7 mouse cellular contexts compared by ENCODE assay signal in genomic region chr16:17489469-17490111, GRCm38 (mm10). TPM values are rescaled to one million over a fixed set of nuclear protein-coding genes. Genes with fewer than 3 reads are reported as not detected.
DNase-seq lines count a peak whose midpoint lies in the region; ATAC-seq and TF ChIP-seq lines count a peak whose summit lies in the region.

Gene Aifm3 (plus strand): TSS chr16:17489611.

- no peaks in the 10 kb centered on the region for H3K9me3 ChIP-seq in ES-E14 (ENCODE audit: control insufficient read depth, insufficient read depth, low read depth, low read length)
- H3K9me3 ChIP-seq in midbrain, embryonic 14.5 days (ENCODE audit: control insufficient read depth, low read length): no peaks in the 10 kb centered on the region

- H3K4me3 ChIP-seq in ES-E14 (ENCODE audit: insufficient read depth in 1 of 2, low read depth in 1 of 2, low read length in 2 of 2, poor library complexity in 1 of 2, severe bottlenecking in 1 of 2): peak within 1 kb of the TSS; percentile 78 to 96
- H3K4me3 ChIP-seq in midbrain, embryonic 14.5 days (replicated peaks; ENCODE audit: low read depth, low read length): peak within 1 kb of the TSS; percentile 40

- WGBS in midbrain, embryonic 14.5 days: under 1% methylated on average over 47 of the region's 47 CpGs

- H3K36me3 ChIP-seq in ES-E14 (ENCODE audit: control insufficient read depth, insufficient read depth, low read length, poor library complexity, severe bottlenecking): peaks cover 12% of the 10 kb centered on the region
- peaks cover 23% of the 10 kb centered on the region for H3K36me3 ChIP-seq in midbrain, embryonic 14.5 days (ENCODE audit: control insufficient read depth, insufficient read depth, low read length)

- in situ Hi-C loops in ES-E14 (cut with MboI; ENCODE audit: low sequenced_read_pairs in 2 of 2, unreplicated experiment in 2 of 2): no loop called here

- intact Hi-C loops in heart, postnatal 14 days (cut with DNase I): no loop called here
- intact Hi-C loops in left cerebral cortex, postnatal 36 days (cut with DNase I): no loop called here

- H3K4me2 ChIP-seq in midbrain, embryonic 14.5 days (ENCODE audit: low read length): peak within 1 kb of the TSS; percentile 87

- 0 out of 4 replicates have a peak, but pooled peaks cover 0 to 3% of the 10 kb centered on the region in 2 experiments for H3K4me1 ChIP-seq in ES-E14 (ENCODE audit: control insufficient read depth in 2 of 2, insufficient read depth in 2 of 2, low read length in 2 of 2, poor library complexity in 1 of 2)
- peaks cover 5% of the 10 kb centered on the region; the same call in 1 of the 2 replicates for H3K4me1 ChIP-seq in midbrain, embryonic 14.5 days (ENCODE audit: control insufficient read depth, insufficient read depth, low read length)

- ATAC-seq in common myeloid progenitor, adult 5-6 weeks (replicated peaks; ENCODE audit: low read depth, poor library complexity, severe bottlenecking): peak; percentile 34; the same call in 1 of the 2 replicates
- peak; percentile 57 for ATAC-seq in midbrain, embryonic 14.5 days (ENCODE audit: low FRiP score, low TSS enrichment)

- no peak within 1 kb of the TSS for H3K27ac ChIP-seq in ES-E14 (ENCODE audit: insufficient read depth, low read depth, low read length, poor library complexity, severe bottlenecking)
- H3K27ac ChIP-seq in midbrain, embryonic 14.5 days (replicated peaks; ENCODE audit: low read depth, low read length): no peak within 1 kb of the TSS

- peak within 1 kb of the TSS; percentile 75 for H3K9ac ChIP-seq in ES-E14 (ENCODE audit: insufficient read depth, low read depth, low read length, poor library complexity, severe bottlenecking)
- H3K9ac ChIP-seq in midbrain, embryonic 14.5 days (replicated peaks; ENCODE audit: low read length): peak within 1 kb of the TSS; percentile 50

- peak; percentile 32 for DNase-seq in CD4-positive, CD25-positive, alpha-beta regulatory T cell, adult 2 months (ENCODE audit: low read depth, low spot score)
- DNase-seq in ES-E14 (ENCODE audit: low read depth, low spot score): peak; percentile 33
- peak; percentile 26 to 38 for DNase-seq in heart, postnatal 14 days
- DNase-seq in left cerebral cortex, postnatal 36 days (ENCODE audit: low spot score in 2 of 2): no peak
- DNase-seq in midbrain, embryonic 14.5 days: peak; percentile 38
- no peak for DNase-seq in urinary bladder, postnatal 4 days (ENCODE audit: low spot score in 2 of 2)

- peaks cover 10% of the 10 kb centered on the region; the same call in 1 of the 2 replicates for H3K27me3 ChIP-seq in midbrain, embryonic 14.5 days (ENCODE audit: control insufficient read depth, insufficient read depth, low read length)

TF ChIP-seq in ES-E14, 5 proteins besides CTCF, POLR2A, EP300 and RAD21:
- TF ChIP-seq ZNF384 (IDR thresholded peaks at IDR 0.05; ENCODE audit: low read depth, low read length) (no peak), CHD2 (IDR thresholded peaks at IDR 0.05; ENCODE audit: low read depth, low read length) (no peak), HCFC1 (IDR thresholded peaks at IDR 0.05; ENCODE audit: borderline replicate concordance, insufficient read depth, low read length) (no peak), MAFK (IDR thresholded peaks at IDR 0.05; ENCODE audit: insufficient read depth, low read depth, low read length) (no peak), ZC3H11A (IDR thresholded peaks at IDR 0.05; ENCODE audit: borderline replicate concordance, low read depth, low read length) (no peak)
TF ChIP-seq in ES-E14: peak in this region for 0.

RNA-seq across cellular contexts. Expression of gene Aifm3, which starts in this region (rescaled TPM):
- 3.0 and 5.7 TPM in 2 replicates for total RNA-seq in ES-E14 (2012; rRNA removed)
- not detected in 2 replicates for total RNA-seq in common myeloid progenitor, adult 5-6 weeks (2017)
- total RNA-seq in heart, postnatal 14 days (2021): under 1 TPM; 0.19 to 0.24 TPM
- total RNA-seq in left cerebral cortex, postnatal 36 days (2021): 100 to 1,000 TPM; 105 to 133 TPM
- 4.4 and 4.7 TPM in 2 replicates for polyA plus RNA-seq in midbrain, embryonic 14.5 days (2014; fragmentation: Nextera tagmentation; extraction: Ambion mirVana)

Comparison
In these comparisons a context has a peak if more than half of its experiments do, and no peak if none do; other contexts are left out.
1. RNA of gene Aifm3 (total RNA-seq): 105 to 133 TPM in left cerebral cortex, postnatal 36 days; 3.0 to 5.7 TPM in ES-E14, 0.19 to 0.24 TPM in heart, postnatal 14 days and not detected in common myeloid progenitor, adult 5-6 weeks; every median in the first group is over 10 times any median in the second.
2. Peak in ATAC-seq in common myeloid progenitor, adult 5-6 weeks; RNA of the gene not detected or under 1 TPM.
3. Peak in DNase-seq in heart, postnatal 14 days; RNA of the gene not detected or under 1 TPM.
4. DNase-seq: peak in CD4-positive, CD25-positive, alpha-beta regulatory T cell, adult 2 months (single experiment), ES-E14 (single experiment) and midbrain, embryonic 14.5 days (single experiment); none in left cerebral cortex, postnatal 36 days (0 of 2) and urinary bladder, postnatal 4 days (0 of 2).